Mouse (Mus musculus) intestine, postnatal 0 days (tissue): ENCODE data around the gene Aoc3. TPM values are rescaled to one million over a fixed set of nuclear protein-coding genes. Genes with fewer than 3 reads are reported as not detected.

Source experiments
- ATAC-seq: fragments of 200-750 bp; cut with Nextera tagmentation; 2 replicates; pipeline ENCODE4 v1.8.0; 2017; ENCODE audit warnings: mild to moderate bottlenecking, moderate TSS enrichment, moderate library complexity
- H3K27ac ChIP-seq: fragments of 300-500 bp; sonication (generic); 2 replicates; pipeline ENCODE4 v1.5.1; 2014; ENCODE audit warnings: mild to moderate bottlenecking, low read depth, low read length, moderate library complexity
- H3K27me3 ChIP-seq: fragments of 300-500 bp; sonication (generic); replicated peaks from 2 replicates; pipeline ENCODE4 v1.6.1; 2014; ENCODE audit warnings: low read length, mixed read lengths; ENCODE audit not compliant: control insufficient read depth, insufficient read depth
- H3K36me3 ChIP-seq: fragments of 300-500 bp; sonication (generic); 2 replicates; pipeline ENCODE4 v1.6.1; 2014; ENCODE audit warnings: mild to moderate bottlenecking, moderate library complexity; ENCODE audit not compliant: control insufficient read depth, insufficient read depth
- H3K4me1 ChIP-seq: fragments of 300-500 bp; sonication (generic); replicated peaks from 2 replicates; pipeline ENCODE4 v1.6.1; 2014; ENCODE audit warnings: antibody characterized with exemption, low read length, mixed read lengths; ENCODE audit not compliant: control insufficient read depth, insufficient read depth
- H3K4me2 ChIP-seq: fragments of 300-500 bp; sonication (generic); replicated peaks from 2 replicates; pipeline ENCODE4 v1.6.1; 2014; ENCODE audit warnings: low read depth, mild to moderate bottlenecking, moderate library complexity
- H3K4me3 ChIP-seq: fragments of 300-500 bp; sonication (generic); 2 replicates; pipeline ENCODE4 v1.5.1; 2014; ENCODE audit warnings: low read depth, low read length
- H3K9ac ChIP-seq: fragments of 300-500 bp; sonication (generic); 2 replicates; pipeline ENCODE4 v1.6.1; 2014; ENCODE audit warnings: mild to moderate bottlenecking, low read depth, low read length
- H3K9me3 ChIP-seq: fragments of 300-500 bp; sonication (generic); 2 replicates; pipeline ENCODE4 v1.6.1; 2016; ENCODE audit warnings: mixed run types; ENCODE audit not compliant: control insufficient read depth
- CTCF ChIP-seq: sonication (generic); IDR thresholded peaks from 2 replicates; pipeline ENCODE4 v1.5.1; 2016; ENCODE audit warnings: low read depth, mild to moderate bottlenecking, control low read depth, antibody characterized with exemption, moderate library complexity
- WGBS: fragments of 180-500 bp; shearing (Covaris S2); extraction: QIAGEN DNeasy Blood & Tissue Kit; methylation state at CpG from one replicate; pipeline ENCODE4 v1.1.7; 2014; 5-methylcytosine and 5-hydroxymethylcytosine counted together
- polyA plus RNA-seq: library from polyadenylated mRNA; unstranded; fragments of >200 nt; fragmentation: Nextera tagmentation; extraction: Ambion mirVana; gene quantifications from 2 replicates; pipeline ENCODE4 v1.2.1, GENCODE M21; 2015

The Aoc3 gene
- polyA plus RNA-seq, 1 experiment from 2014 or later: 3.7 TPM

DNA sequence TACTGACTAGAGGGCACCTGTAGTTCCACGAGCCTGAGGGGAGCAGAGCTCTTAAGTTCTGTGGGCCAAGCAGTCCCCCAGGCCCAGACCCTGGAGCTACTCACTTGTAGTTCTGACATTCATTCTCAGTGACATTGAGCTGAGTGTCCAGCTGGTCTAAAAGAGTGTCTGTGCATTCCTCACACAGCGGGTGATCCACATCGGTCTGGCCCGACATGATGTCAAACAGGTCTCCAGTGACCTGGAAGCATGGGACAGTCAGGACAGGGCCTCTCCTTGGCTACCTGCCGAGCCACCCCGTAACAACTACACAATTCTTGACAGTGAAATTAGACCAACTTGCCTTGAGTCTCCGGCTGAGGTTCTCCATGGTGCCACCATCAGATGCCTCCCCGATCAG lies 35.2 kb upstream of the Aoc3 start:
- Histone ChIP-seq H3K36me3 (peaks cover 75% of the 10 kb centered on the region), H3K27ac (no peak overlapping the region), H3K9me3 (no peaks in the 10 kb centered on the region), H3K9ac (no peak overlapping the region), H3K4me2 (no peak overlapping the region), H3K27me3 (no peaks in the 10 kb centered on the region), H3K4me3 (no peak overlapping the region), H3K4me1 (no peaks in the 10 kb centered on the region)
- WGBS: 94% methylated on average over 8 of the region's 8 CpGs
- no peak for TF ChIP-seq CTCF
- no peak for ATAC-seq

GRCm38 (mm10) chr11:101300881-101301280 lies 29.5 kb upstream of the Aoc3 start:
- H3K27ac ChIP-seq: no peak overlapping the region
- peaks cover 22% of the 10 kb centered on the region for H3K36me3 ChIP-seq
- no peak for ATAC-seq
- H3K27me3 ChIP-seq: no peaks in the 10 kb centered on the region
- TF ChIP-seq CTCF: peak; percentile 47
- H3K4me1 ChIP-seq: 0 out of 2 replicates have a peak, but pooled peaks cover 3% of the 10 kb centered on the region
- no peaks in the 10 kb centered on the region for H3K9me3 ChIP-seq
- 65% methylated on average over 7 of the region's 7 CpGs for WGBS
- peak overlapping the region; percentile 94 for H3K4me2 ChIP-seq
- H3K4me3 ChIP-seq: peak overlapping the region; percentile 71
- H3K9ac ChIP-seq: peak overlapping the region; percentile 72

DNA sequence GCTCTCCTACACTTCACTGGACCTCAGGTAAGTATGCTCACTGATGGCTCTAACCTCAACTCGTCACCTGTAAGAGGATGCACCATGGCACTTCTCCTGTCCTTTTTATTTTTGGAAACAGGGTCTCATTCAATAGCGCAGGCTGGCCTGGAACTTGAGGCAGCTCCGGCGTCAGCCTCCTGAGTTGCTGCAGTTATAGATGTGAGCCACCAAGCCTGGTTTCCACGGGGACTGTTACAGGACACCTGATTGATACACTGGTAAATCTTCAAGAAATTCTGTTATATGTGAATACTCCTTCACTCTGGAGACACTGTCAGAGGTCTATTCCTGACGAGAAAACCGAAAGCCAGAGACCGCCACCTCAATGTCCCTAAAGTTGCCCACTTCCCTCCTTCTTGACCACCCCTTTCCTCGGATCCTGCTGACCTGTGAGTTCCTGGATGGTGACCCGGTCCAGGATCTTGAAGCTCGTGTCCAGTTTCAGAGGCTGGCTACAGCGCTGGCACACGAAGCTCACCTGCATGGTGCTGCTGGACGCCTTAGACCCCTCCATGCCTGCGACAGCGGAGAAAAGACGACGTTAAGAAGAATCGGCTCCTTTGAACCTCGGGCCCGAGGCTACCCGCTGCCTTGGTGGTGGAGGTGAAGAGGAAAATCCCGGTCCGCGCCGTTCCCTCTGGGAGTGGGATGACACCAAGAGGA lies 29.0 kb upstream of the Aoc3 start:
- H3K4me1 ChIP-seq: 0 out of 2 replicates have a peak, but pooled peaks cover 3% of the 10 kb centered on the region
- peak overlapping the region; percentile 71 for H3K4me3 ChIP-seq
- peak overlapping the region; percentile 72 for H3K9ac ChIP-seq
- ATAC-seq: peak; percentile 12; the same call in 1 of the 2 replicates
- H3K36me3 ChIP-seq: peaks cover 17% of the 10 kb centered on the region
- peak overlapping the region; percentile 94 for H3K4me2 ChIP-seq
- WGBS: 11% methylated on average over 26 of the region's 26 CpGs
- peak overlapping the region; percentile 54 for H3K27ac ChIP-seq
- H3K27me3 ChIP-seq: no peaks in the 10 kb centered on the region
- TF ChIP-seq CTCF: no peak
- H3K9me3 ChIP-seq: no peaks in the 10 kb centered on the region

GRCm38 (mm10) chr11:101302004-101302798 lies 28.2 kb upstream of the Aoc3 start, which contains the start of gene Becn1:
Gene Becn1, minus strand, starts transcription at chr11:101302286.
- H3K36me3 ChIP-seq: peaks cover 13% of the 10 kb centered on the region
- peak within 1 kb of the TSS; percentile 54 for H3K27ac ChIP-seq
- H3K9me3 ChIP-seq: no peaks in the 10 kb centered on the region
- WGBS: 7% methylated on average over 39 of the region's 39 CpGs
- peak; percentile 88 for ATAC-seq
- 0 out of 2 replicates have a peak, but pooled peaks cover 3% of the 10 kb centered on the region for H3K4me1 ChIP-seq
- H3K9ac ChIP-seq: peak within 1 kb of the TSS; percentile 72
- H3K4me3 ChIP-seq: peak within 1 kb of the TSS; percentile 71
- H3K27me3 ChIP-seq: no peaks in the 10 kb centered on the region
- H3K4me2 ChIP-seq: peak within 1 kb of the TSS; percentile 94
- TF ChIP-seq CTCF: peak; percentile 97

DNA sequence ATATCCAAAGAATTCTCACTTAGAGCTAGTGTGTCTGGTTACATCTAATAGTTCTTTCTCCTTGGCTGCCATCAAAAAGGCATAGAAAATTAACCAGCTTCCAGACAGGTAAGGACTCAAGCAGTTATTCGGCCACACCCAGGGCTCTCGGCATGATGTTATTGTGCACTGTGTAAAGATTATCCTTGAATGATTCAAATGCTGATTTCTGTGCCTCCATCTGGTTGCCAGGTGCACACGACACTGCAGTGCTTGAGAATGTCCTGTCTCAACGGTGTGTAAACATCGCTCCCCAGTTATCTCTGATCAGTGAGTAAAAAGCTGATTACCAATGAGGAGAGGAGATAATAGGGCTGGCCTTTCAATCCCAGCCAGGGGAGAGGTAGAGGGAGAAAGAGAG lies 22.7 kb upstream of the Aoc3 start:
- Histone ChIP-seq H3K36me3 (no peaks in the 10 kb centered on the region), H3K4me1 (no peaks in the 10 kb centered on the region), H3K27me3 (no peaks in the 10 kb centered on the region), H3K9ac (no peak overlapping the region), H3K4me3 (no peak overlapping the region), H3K9me3 (no peaks in the 10 kb centered on the region), H3K27ac (no peak overlapping the region), H3K4me2 (no peak overlapping the region)
- no peak for ATAC-seq
- no peak for TF ChIP-seq CTCF
- 14% methylated on average over 5 of the region's 5 CpGs for WGBS

DNA sequence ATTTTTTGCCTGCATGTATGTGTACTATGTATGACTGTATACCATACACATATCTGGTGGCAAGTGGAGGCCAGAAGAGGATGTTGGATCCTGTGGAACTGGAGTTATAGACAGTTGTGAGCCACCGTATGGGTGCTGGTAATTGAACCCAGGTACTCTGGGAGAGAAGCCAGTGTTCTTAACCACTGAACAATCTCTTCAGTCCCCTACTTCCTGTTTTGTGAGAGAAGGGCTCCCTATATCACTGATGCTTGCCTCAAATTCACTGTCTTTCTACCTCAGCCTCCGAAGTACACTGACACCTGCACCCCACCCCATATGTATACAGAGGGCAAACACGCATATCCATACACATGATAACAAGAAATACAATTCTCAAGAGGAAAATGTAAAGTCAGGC lies 19.3 kb upstream of the Aoc3 start:
- no peak overlapping the region for H3K9ac ChIP-seq
- H3K9me3 ChIP-seq: no peaks in the 10 kb centered on the region
- no peak for TF ChIP-seq CTCF
- no peak overlapping the region for H3K4me2 ChIP-seq
- H3K27ac ChIP-seq: no peak overlapping the region
- WGBS: 85% methylated on average over 3 of the region's 3 CpGs
- no peak overlapping the region for H3K4me3 ChIP-seq
- no peaks in the 10 kb centered on the region for H3K4me1 ChIP-seq
- no peaks in the 10 kb centered on the region for H3K27me3 ChIP-seq
- no peak for ATAC-seq
- no peaks in the 10 kb centered on the region for H3K36me3 ChIP-seq
